Mouse (Mus musculus) small intestine, adult 2 months (tissue): Measurements from ENCODE around the gene Pou3f4.

Experiments used
- CTCF ChIP-seq: fragments of 200-500 bp; IDR thresholded peaks from 2 replicates; pipeline ENCODE4 v1.5.1; 2012; ENCODE audit warnings: low read depth, mild to moderate bottlenecking, control low read depth, inconsistent platforms, low read length, moderate library complexity, mixed read lengths; ENCODE audit not compliant: insufficient replicate concordance, insufficient read length; ENCODE audit errors: extremely low read depth
- POLR2A ChIP-seq: fragments of 200-500 bp; IDR thresholded peaks from 2 replicates; pipeline ENCODE4 v1.6.1; 2012; ENCODE audit warnings: low read depth, mild to moderate bottlenecking, control low read depth, inconsistent platforms, low read length, moderate library complexity

- TF ChIP-seq CTCF (no peak), POLR2A (no peak)
These were observed 790 bp downstream of the Pou3f4 start for GRCm38 (mm10) chrX:110814592-110815548.
